Mouse (Mus musculus) MEL (cell line): Measurements from ENCODE around the gene Gm17359. TPM values are rescaled to one million over a fixed set of nuclear protein-coding genes. Genes with fewer than 3 reads are reported as not detected.

Experiments
- DNase-seq: peaks from one replicate; pipeline ENCODE4 v3.0.0; 2011; ENCODE audit warnings: low read depth, low spot score
- H3K27ac ChIP-seq: 2 replicates; pipeline ENCODE4 v1.5.1; 2012; ENCODE audit warnings: low read depth, mild to moderate bottlenecking, control low read depth, low read length, moderate library complexity; ENCODE audit not compliant: control insufficient read depth
- H3K27me3 ChIP-seq, 2 experiments: fragments of 150-350 bp in 1 of 2; sonication (generic) in 1 of 2; 2 replicates each; pipeline ENCODE4 v1.6.1; 2012; ENCODE audit warnings: low read length in 2 of 2, mild to moderate bottlenecking in 2 of 2, improper control_type of control experiment in 1 of 2, moderate library complexity in 1 of 2; ENCODE audit not compliant: insufficient read depth in 2 of 2, control insufficient read depth in 1 of 2
- H3K36me3 ChIP-seq, 2 experiments: 2 replicates each; pipeline ENCODE4 v1.6.1; 2012 to 2014; ENCODE audit warnings: low read length in 2 of 2, improper control_type of control experiment in 1 of 2, inconsistent platforms in 1 of 2, mild to moderate bottlenecking in 1 of 2; ENCODE audit not compliant: insufficient read depth in 2 of 2, control insufficient read depth in 1 of 2
- H3K4me1 ChIP-seq, 2 experiments: fragments of 150-350 bp in 1 of 2; sonication (generic) in 1 of 2; 2 replicates each; pipeline ENCODE4 v1.6.1; 2012; ENCODE audit warnings: low read length in 2 of 2, improper control_type of control experiment in 1 of 2, mild to moderate bottlenecking in 1 of 2; ENCODE audit not compliant: insufficient read depth in 2 of 2, control insufficient read depth in 1 of 2
- H3K4me3 ChIP-seq, 2 experiments: fragments of 150-350 bp in 1 of 2; sonication (generic) in 1 of 2; 2 replicates each; pipeline ENCODE4 v1.5.1; 2012; ENCODE audit warnings: low read depth in 2 of 2, low read length in 2 of 2, mild to moderate bottlenecking in 2 of 2, moderate library complexity in 2 of 2, control low read depth in 1 of 2, improper control_type of control experiment in 1 of 2; ENCODE audit not compliant: control insufficient read depth in 1 of 2, insufficient read depth in 1 of 2
- H3K79me2 ChIP-seq: 2 replicates; pipeline ENCODE4 v1.6.1; 2012; ENCODE audit warnings: mild to moderate bottlenecking, low read length, moderate library complexity; ENCODE audit not compliant: control insufficient read depth, poor library complexity, insufficient read depth
- H3K9ac ChIP-seq: 2 replicates; pipeline ENCODE4 v1.6.1; 2012; ENCODE audit warnings: low read depth, mild to moderate bottlenecking, control low read depth, low read length, moderate library complexity; ENCODE audit not compliant: control insufficient read depth, poor library complexity, severe bottlenecking
- H3K9me3 ChIP-seq: fragments of 150-350 bp; sonication (generic); replicated peaks from 2 replicates; pipeline ENCODE4 v1.6.1; 2012; ENCODE audit warnings: mild to moderate bottlenecking, low read length, improper control_type of control experiment, moderate library complexity; ENCODE audit not compliant: insufficient read depth
- ELF1 ChIP-seq: IDR thresholded peaks from 2 replicates; pipeline ENCODE4 v1.6.1; 2014; ENCODE audit warnings: low read depth, mild to moderate bottlenecking, inconsistent platforms, low read length, improper control_type of control experiment, moderate library complexity
- ETS1 ChIP-seq: IDR thresholded peaks from 2 replicates; pipeline ENCODE4 v1.6.1; 2012; ENCODE audit warnings: low read depth, mild to moderate bottlenecking, inconsistent platforms, low read length, improper control_type of control experiment, moderate library complexity
- GABPA ChIP-seq: IDR thresholded peaks from 2 replicates; pipeline ENCODE4 v1.6.1; 2012; ENCODE audit warnings: low read depth, mild to moderate bottlenecking, inconsistent platforms, low read length, improper control_type of control experiment, moderate library complexity
- GATA1 ChIP-seq: IDR thresholded peaks from 2 replicates; pipeline ENCODE4 v1.6.1; 2011; ENCODE audit warnings: low read depth, low read length, improper control_type of control experiment
- HCFC1 ChIP-seq: IDR thresholded peaks from 2 replicates; pipeline ENCODE4 v1.6.1; 2012; ENCODE audit warnings: low read depth, mild to moderate bottlenecking, inconsistent platforms, low read length, improper control_type of control experiment, moderate library complexity
- MAX ChIP-seq: IDR thresholded peaks from 2 replicates; pipeline ENCODE4 v1.6.1; 2011; ENCODE audit warnings: low read length, improper control_type of control experiment
- MAZ ChIP-seq: IDR thresholded peaks from 2 replicates; pipeline ENCODE4 v1.6.1; 2012; ENCODE audit warnings: low read depth, mild to moderate bottlenecking, inconsistent platforms, low read length, improper control_type of control experiment
- MEF2A ChIP-seq: IDR thresholded peaks from 2 replicates; pipeline ENCODE4 v1.6.1; 2014; ENCODE audit warnings: low read depth, mild to moderate bottlenecking, inconsistent platforms, low read length, improper control_type of control experiment; ENCODE audit not compliant: poor library complexity, insufficient replicate concordance, severe bottlenecking; ENCODE audit errors: extremely low read depth
- MXI1 ChIP-seq: IDR thresholded peaks from 2 replicates; pipeline ENCODE4 v1.6.1; 2011; ENCODE audit warnings: mild to moderate bottlenecking, low read depth, low read length, improper control_type of control experiment
- MYC ChIP-seq: IDR thresholded peaks from 2 replicates; pipeline ENCODE4 v1.6.1; 2011; ENCODE audit warnings: low read depth, mild to moderate bottlenecking, low read length, improper control_type of control experiment, moderate library complexity
- NRF1 ChIP-seq: IDR thresholded peaks from 2 replicates; pipeline ENCODE4 v1.6.1; 2014; ENCODE audit warnings: low read depth, mild to moderate bottlenecking, inconsistent platforms, low read length, improper control_type of control experiment, moderate library complexity; ENCODE audit not compliant: poor library complexity, insufficient read depth, severe bottlenecking
- RAD21 ChIP-seq: IDR thresholded peaks from 2 replicates; pipeline ENCODE4 v1.6.1; 2011; ENCODE audit warnings: mild to moderate bottlenecking, low read depth, low read length, improper control_type of control experiment
- RCOR1 ChIP-seq: IDR thresholded peaks from 2 replicates; pipeline ENCODE4 v1.6.1; 2012; ENCODE audit warnings: low read depth, mild to moderate bottlenecking, inconsistent platforms, low read length, improper control_type of control experiment
- SIN3A ChIP-seq: IDR thresholded peaks from 2 replicates; pipeline ENCODE4 v1.6.1; 2012; ENCODE audit warnings: low read length, improper control_type of control experiment, inconsistent platforms
- ZKSCAN1 ChIP-seq: IDR thresholded peaks from 2 replicates; pipeline ENCODE4 v1.6.1; 2012; ENCODE audit warnings: low read depth, mild to moderate bottlenecking, inconsistent platforms, low read length, improper control_type of control experiment, moderate library complexity
- polyA plus RNA-seq, 2 experiments: library from polyadenylated mRNA; stranded (reverse) in 1 of 2; unstranded in 1 of 2; fragments of >175 nt in 1 of 2; fragments of >200 nt in 1 of 2; gene quantifications; 2 replicates each; pipeline versions ENCODE4 v1.2.1 to v1.2.4; 2012; ENCODE audit warnings: low replicate concordance in 2 of 2, low read depth in 1 of 2; ENCODE audit not compliant: insufficient read length in 2 of 2, insufficient read depth in 1 of 2, missing spikeins in 1 of 2
- total RNA-seq: library from RNA; depleted of rRNA; stranded (reverse); fragments of 300-350 nt; gene quantifications from 2 replicates; pipeline ENCODE4 v1.2.3, GENCODE M21; 2012

Gm17359 gene
- total and polyA plus RNA-seq, 3 experiments: 0.15 TPM; not detected in 2

GRCm38 (mm10) chr3:79385434-79386029, 49.1 kb downstream of the Gm17359 start:
- Histone ChIP-seq H3K9ac (no peak overlapping the region), H3K36me3 (no peaks in the 10 kb centered on the region), H3K9me3 (no peaks in the 10 kb centered on the region), H3K27me3 (peaks cover 2 to 8% of the 10 kb centered on the region in 2 experiments), H3K79me2 (no peaks in the 10 kb centered on the region), H3K4me1 (no peaks in the 10 kb centered on the region), H3K4me3 (no peak overlapping the region), H3K27ac (no peak overlapping the region)
- DNase-seq: no peak
- no peak for TF ChIP-seq GATA1
- TF ChIP-seq ZKSCAN1: no peak
- TF ChIP-seq MEF2A: no peak
- TF ChIP-seq GABPA: no peak

- peaks cover 0 to 3% of the 10 kb centered on the region in 2 experiments; a peak in 3 of 4 replicates for H3K27me3 ChIP-seq
- DNase-seq: no peak
- TF ChIP-seq MAX (no peak), MEF2A (no peak), ETS1 (no peak), SIN3A (no peak), MAZ (no peak), HCFC1 (no peak), ELF1 (no peak), MXI1 (no peak), RAD21 (no peak), MYC (no peak), RCOR1 (no peak), NRF1 (no peak)
- H3K4me3 ChIP-seq: no peak overlapping the region
- no peak overlapping the region for H3K9ac ChIP-seq
- H3K79me2 ChIP-seq: no peaks in the 10 kb centered on the region
- H3K9me3 ChIP-seq: no peaks in the 10 kb centered on the region
- no peaks in the 10 kb centered on the region for H3K4me1 ChIP-seq
- H3K27ac ChIP-seq: no peak overlapping the region
- no peaks in the 10 kb centered on the region for H3K36me3 ChIP-seq
These were observed 52.6 kb downstream of the Gm17359 start for GRCm38 (mm10) chr3:79389081-79389480.
